Mouse (Mus musculus): ENCODE results near the gene Prss23.

DNA sequence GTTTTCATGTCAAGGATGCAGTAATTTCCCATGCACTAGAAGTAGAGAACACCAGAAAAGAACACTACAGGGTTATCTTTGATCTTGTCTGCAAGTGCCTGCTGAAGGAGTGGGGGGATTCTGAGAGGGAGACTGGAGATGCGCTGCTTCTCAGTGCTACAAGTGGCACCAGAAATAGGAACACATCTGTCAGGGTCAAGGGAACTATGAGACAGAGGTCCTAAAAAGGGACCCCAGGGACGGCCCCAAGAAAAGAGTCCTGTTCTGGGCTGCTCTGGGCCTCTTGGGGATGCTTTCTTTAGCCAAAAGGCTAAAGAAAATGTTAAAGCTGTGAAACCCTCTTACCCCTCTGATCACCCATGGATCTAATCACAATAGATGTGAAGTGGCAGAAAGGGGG is 35.2 kb upstream of the Prss23 start:
- no peak for TF ChIP-seq POLR2A (IDR thresholded peaks at IDR 0.05; ENCODE audit: low read depth, low read length)
- no peak for TF ChIP-seq CTCF (IDR thresholded peaks at IDR 0.05; ENCODE audit: extremely low read depth, insufficient read length, insufficient replicate concordance, low read depth, low read length)

Measured in small intestine, adult 2 months (tissue).